Mouse (Mus musculus) right cerebral cortex, postnatal 4 days (tissue): Measurements from ENCODE around the gene Il5.
"Not testable (repeated sequence)": the region's sequence is repeated elsewhere in the genome, so short reads cannot be mapped to it uniquely, and the experiment has no call there.

Experiments used
- DNase-seq: peaks from one replicate; pipeline ENCODE4 v3.0.0-alpha.2; 2022

Il5 gene

DNA sequence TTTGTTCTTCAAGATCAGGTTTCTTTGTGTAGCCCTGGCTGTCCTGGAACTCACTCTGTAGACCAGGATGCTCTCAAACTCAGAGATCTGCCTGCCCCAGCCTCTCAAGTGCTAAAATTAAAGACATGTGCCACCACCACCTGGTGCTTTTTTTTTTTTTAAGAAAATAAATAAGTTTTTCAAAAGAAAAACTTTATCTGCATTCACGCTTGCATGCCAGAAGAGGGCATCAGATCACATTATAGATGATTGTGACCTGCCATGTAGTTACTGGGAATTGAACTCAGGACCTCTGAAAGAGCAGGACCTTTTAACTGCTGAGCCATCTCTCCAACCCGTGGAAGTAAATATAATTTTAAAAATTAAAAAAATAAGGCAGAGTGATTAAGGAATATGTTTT lies 24.7 kb downstream of the Il5 start:
- no peak for DNase-seq

DNA sequence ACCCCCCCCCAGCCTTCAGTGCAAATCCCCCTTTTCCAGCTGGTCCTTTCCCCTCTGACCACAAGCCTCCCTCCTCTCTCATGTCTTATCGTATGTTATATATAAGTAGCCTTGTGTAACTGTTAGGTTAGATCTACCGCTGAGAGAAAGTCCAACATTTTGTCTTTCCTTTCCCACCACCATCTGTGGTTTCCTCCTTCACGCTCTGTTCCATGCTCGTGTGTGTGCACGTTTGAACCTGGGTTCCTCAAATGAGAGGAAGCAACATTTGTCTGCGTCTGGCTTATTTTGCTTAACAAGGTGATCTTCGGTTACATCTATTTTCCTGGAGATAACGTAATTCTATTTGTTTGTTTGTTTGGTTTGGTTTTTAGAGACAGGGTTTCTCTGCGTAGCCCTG lies 27.4 kb downstream of the Il5 start:
- no peak for DNase-seq

DNA sequence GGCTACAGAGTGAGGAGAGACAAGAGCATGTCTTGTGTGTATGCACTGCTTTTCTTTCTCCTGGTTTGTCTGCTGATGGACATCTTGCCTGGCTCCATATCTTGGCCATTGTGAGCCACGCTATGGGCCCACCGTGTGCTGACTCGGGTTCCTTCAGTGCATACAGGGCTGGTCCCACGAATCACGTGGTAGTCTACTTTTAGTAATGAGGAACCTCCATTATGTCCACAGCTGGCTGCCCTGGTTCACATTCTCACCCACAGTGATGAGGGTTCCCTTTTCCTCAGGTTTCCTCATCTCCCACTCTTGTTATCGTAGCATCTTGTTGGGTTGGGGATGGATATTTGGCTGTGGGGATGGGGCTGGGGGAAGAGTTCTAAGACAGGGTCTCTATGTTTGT lies 28.0 kb downstream of the Il5 start:
- DNase-seq = no peak

DNA sequence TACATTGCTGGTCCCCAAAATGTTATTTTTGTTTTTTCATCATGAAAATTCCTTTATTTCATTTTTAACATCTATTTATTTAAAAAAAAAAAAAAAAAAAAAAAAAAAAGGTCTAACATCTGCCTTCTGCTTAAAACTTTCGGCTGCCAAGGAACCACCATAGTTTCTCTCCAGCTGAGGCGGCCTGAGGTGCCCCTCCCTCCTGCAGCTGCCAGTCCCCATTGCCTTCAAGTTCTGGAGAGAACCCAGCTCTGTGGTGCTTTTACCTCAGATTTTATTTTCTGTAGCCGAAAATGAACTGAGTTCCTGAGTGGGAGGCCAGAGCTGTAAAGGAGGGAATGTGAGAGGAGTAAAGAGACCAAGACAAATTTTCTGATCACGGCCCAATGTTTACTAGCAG lies 28.7 kb downstream of the Il5 start:
- DNase-seq = no peak

DNA sequence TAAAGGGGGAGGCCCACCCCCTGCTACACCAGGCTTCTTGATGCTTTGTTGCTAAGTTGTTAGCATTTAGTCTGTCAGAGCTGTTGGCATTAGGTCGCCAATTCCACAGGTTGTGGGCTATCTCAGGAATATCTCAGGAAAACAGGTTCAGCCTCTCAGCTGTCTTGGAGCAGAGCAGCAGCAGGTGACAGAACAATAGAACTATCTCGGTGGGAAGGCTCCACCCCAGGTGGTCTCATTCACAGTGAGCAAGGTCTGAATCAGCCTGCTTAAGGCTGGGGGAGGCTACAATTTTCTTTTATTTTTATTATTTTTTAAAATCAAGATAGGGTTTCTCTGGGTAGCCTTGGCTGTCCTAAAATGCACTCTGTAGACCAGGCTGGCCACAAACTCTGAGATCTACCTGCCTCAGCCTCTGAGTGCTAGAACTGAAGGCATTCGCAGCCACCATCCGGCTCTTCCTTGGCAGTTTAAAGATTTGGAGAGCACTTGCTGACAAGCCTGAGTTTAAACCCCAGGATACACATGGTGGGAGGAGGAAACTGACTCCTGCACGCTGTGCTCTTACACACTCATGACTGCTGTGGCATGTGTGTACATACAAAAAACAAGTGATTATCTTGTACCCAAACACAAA lies 29.2 kb downstream of the Il5 start:
- no peak for DNase-seq

DNA sequence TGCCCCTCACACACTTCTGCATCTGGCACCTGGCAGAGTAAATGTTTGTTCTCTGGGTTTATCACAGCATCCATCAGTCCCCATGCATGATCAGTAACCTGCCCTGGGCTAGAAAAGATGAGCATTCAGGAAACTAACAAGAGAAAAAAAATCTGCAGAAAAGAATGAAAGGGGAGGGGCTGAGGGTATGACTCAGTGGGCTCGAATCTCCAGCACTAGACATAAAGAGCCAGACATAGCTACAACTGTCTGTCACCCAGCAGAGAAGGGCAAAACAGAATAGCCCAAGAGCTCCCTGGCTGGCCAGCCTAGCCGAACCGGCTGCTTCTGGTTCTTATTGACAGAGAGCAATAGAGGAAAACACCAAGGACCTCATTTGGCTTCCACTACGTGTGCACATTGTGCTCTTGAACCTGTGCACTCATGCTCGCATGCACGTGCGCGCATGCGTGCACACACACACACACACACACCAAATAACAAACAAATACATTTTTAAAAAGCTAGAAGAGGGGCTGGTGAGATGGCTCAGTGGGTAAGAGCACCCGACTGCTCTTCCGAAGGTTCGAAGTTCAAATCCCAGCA lies 34.5 kb downstream of the Il5 start:
- no peak for DNase-seq

DNA sequence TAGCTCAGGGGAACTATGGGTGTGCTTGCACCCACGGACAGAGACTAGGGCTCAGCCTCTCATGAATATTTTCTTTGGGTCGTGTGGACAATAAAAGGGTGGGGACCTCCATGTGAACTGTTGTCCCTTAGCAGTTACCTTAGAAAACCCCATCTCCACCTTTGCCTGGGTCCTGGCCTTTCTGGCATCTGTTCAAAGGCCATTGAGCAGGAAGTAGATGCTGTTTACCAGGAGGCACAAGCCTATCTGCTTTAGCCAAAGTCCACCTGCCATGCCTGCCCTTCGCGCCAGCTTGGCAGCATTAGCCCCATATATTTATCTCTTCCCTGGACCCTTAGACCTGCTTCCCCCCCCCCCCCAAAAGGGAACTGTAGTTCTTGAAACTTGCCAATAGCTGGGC lies 37.0 kb downstream of the Il5 start:
- no peak for DNase-seq

DNA sequence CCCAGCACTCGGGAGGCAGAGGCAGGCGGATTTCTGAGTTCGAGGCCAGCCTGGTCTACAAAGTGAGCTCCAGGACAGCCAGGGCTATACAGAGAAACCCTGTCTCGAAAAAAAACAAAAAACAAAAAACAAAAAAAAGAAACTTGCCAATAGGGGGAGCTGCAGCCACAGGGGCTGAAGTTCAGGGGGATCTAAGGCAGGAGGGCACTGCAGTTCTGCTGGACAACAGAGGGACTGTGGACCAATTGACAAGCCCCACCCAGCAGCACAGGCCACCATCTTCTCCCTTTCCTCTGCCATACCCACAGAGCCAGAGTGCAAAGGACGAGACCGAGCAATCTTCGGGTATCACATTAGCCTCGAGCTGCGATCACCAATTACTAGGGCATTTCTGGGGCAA lies 37.4 kb downstream of the Il5 start:
- DNase-seq = not testable (repeated sequence)

DNA sequence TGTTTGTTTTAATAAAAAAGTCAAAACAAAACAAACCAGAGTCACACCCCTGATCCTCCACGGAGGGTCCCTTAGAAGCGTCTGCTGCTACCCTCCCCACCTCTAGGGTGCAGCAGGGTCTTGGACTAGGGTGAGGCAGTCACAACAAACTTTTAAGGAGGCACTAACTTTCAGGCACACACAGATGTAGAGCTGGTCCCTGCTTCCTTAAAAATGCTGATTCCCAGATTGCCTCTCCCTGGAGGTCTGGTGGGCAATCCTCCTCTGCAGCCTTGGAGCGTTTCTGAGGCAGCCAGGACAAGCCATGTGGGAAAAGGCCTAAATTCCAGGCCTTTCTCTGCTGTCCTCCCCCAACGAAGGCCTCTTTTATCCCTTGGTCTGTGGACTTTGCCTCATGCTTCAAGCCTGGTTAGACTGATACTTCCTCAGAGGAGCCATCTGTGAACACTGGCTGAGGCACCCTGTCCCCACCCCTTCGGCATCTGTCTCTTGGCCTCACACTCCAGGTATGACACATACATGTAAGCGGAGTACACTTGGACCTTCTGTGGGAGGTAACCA lies 38.3 kb downstream of the Il5 start:
- no peak for DNase-seq

DNA sequence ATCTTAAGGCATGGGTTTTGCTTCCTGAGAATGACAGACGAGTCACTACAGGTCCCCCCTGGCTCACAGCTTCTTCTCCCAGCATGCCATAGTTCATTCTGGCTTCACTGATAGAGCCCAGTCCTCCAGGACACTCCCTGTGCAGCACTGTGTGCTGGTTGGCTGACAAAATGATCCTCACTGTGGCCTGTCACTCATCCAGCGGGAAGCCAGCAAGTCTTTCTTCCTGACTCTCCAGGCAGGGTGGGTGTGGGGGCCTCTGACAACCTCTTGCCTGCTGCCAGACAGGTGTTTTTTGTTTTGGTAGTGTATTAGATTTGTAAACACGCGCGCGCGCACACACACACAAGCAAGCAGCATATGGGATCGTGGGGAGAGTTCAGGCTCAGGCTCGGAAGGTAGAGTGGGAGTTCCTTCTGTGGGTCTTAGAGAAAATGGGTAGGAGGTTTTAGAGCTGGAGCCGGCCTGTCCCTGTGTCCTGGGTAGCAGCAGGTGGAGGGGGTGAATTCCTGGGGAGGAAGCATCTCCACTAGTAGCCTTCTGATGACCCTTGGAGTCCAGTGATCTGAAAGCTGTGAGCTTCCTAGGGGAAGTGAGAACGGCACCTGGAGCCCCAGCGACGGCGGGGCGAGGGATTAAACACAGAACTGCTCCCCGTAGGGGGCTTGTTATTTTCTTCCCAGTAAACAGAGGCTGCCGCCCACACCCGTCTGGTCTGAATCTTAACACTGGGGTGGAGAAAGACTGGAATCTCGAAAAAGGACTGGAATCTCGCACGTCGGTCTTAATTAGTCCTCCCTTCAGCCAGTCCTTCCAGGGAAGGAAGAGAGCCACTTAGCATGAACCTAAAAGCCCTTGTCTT lies 39.2 kb downstream of the Il5 start:
- no peak for DNase-seq

DNA sequence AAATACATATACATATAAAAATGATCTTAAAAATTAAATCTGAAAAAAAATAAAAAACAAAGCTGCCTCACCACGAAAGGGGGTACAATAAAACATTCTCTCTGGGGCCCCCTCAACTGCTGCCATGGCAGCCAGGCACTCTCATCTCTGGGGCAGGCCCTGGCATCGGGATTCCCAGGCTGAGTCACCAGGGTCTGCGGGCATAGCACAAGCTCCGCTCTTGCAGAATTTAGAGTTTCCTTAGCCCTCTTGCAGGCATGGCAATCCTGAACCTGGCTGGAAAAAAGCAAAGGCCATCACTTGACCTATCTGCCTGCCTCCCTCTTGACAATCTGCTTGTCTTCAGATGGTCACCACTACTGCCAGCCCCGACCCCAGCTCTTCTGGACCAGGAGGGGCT lies 40.7 kb downstream of the Il5 start:
- no peak for DNase-seq

DNA sequence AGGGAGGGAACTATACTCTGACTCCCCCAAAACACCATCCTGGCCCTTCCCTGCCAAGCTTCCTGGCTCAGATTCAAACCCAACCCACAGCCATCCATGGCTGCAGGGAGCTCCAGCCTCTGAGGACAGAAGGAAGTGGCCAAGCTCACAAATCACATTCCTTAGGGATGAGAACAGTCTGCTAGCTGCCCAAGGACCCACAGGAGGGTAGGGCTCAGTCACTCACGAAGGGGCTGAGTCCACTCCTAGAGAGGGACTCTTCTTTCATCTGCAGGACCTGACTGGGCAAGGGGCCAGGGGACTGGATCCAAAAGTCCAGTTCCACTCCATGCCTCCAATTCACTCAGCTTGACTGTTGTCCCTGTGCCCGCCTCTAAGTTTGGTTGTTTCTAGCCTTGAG lies 41.2 kb downstream of the Il5 start:
- DNase-seq = peak; percentile 55

DNA sequence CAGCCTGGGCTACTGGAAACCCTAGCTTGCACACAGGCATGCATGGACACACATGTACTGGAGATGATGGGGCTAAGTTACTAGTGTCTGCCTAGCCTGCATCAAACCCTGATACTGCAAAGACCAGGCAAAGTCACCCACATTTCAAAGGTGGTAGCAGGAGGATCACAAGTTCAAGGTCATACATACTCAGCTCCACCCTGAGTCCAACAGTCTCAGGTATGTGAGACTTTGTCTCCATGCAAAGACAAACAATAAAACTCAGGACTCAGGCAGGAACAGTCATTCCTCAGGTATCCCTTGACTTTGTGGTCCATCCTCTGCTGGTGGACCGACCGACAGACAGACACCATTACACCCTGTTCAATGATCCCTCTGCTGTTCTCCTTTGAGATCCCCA lies 41.8 kb downstream of the Il5 start:
- DNase-seq = no peak

DNA sequence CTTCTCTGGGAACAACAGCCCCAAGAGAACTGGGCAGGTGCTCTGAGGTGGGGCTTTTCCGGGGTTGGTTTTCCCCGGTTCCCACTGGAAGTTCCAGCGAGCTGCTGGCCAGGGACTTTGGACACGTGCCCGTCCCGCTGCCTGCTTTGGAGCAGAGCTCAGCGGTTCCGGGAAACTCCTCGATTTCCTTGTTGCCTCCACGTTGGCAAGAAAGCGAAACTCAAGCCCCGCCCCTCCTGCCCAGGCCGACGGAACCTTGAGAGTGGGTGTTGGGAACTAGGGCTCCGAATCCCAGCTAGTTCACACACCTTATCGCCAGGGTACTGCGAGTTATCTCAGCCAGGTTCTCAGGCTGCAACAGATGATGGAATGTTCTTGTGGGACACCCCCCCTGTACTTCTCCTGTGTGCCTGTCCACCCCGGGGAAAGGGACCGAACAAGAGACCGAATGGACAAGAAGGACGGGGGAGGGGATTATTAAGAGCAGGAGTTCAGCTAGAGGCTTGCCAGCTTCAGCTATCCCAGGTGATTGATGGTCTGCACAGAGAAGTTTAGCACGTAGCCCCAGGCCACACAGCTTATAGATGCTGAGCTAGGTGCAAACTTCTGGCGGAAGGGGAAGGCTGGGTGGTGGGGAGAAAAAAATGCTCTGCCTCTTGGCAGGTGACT lies 42.4 kb downstream of the Il5 start:
- peak; percentile 50 for DNase-seq

DNA sequence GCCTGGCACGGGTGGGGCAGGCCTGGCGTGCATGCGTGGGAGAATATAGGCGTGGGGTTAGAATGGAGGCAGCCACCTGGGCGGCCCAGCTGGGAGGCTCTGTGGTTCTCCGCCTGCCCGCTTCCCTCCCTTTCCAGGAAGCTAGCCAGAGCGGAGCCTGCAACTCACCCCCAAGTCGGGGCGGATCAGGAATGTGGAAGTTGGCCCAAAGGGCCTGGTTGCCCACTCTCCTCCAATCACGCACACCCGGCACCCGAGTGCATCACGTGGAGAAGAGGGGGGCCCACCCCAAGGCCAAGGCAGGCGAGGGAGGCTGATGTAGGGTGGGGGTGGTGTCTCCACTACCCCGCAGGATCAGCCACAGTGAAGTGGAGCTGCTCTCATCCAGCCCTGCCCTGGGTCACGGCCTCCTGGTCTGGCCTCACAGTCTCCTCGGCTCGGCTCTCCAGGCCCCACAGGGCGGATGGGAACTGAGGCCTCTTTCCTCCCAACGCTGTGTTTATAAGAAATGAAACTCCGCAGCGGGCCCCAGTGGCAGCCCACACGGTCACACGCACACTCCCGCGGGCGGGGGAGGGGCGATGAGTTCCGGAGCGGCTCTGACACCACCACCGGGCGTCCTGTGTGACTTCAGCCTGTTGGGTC lies 43.0 kb downstream of the Il5 start:
- DNase-seq = peak; percentile 76

DNA sequence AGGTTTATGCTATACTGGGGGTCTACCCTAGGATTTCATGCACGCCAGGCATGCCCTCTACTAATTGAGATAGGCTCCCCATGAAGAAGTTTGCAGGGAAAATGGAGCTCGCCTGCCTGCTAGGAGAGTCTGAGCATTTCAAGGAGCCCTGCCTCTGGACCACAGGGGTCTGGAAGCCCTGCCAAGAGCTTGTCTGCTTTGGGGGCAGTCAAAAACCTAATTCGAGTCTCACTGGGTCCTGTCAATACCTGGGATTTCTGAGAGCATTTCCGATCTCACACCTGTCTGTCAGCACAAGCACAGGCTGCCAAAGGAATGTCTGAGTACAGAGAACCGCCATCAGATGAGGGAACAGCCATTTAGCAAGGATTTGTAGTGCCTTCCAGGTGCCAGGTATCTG lies 44.0 kb downstream of the Il5 start:
- no peak for DNase-seq

DNA sequence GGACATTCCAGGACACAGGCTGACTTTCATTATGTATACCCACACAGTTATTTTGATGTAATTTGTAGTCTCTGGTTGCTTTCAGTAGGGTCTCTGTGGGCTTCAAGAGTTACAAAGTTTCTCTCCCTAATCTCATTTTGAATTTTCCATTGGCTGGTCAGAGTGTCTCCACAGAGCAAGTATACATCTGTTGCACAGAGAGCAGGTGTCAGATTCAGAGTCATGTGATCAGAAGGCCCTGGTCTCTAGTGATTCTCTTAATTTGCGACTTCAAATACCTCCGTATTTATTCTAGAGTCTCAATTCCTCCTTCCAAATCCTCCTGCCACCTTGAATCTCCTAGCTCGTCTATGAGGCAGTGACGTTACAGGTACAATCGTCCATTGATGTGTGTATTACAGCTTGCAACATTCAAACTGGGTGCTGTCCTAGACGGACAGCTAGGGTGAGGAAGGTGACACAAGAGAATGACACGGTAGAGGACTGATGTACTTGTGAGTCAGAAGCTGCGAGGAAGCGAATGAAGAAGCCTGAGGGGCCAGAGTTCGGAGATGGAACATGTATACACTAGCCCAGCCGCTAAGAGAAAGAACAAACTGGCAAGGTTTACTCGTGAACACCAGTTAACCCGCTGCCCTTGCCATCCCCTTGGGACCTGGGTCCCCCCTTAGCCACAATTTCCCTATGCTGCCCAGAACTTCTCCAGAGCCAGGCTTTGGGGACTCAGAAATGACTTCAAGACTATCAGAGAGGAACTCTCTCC lies 48.0 kb downstream of the Il5 start:
- no peak for DNase-seq

DNA sequence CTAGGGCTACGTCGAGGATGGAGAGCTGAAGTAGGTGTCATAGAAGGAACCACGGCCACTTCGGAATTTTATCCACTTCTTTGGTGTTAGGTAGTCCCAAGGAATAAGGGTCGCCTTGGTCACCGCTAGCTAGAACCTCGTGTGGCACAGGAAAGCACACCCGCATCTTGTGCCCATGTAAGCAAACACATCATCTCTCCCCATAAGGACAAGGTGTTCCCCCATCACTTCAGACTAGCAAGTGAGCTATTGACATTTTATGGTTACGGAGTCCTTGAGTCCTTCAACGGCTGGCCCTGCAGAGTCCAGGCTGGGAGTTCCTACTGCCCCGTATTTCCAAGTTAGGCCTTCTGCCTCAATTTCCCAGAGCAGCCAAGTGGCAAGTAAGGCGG lies 48.6 kb downstream of the Il5 start:
- no peak for DNase-seq

DNA sequence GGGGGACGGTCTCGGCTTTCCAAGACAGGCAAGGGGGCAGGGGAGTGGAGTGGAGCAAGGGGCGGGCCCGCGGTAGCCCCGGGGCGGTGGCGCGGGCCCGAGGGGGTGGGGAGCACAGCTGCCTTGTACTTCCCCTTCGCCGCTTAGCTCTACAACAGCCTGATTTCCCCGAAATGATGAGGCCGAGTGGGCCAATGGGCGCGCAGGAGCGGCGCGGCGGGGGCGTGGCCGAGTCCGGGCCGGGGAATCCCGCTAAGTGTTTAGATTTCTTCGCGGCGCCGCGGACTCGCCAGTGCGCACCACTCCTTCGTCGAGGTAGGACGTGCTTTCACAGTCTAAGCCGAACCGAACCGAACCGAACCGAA lies 49.1 kb downstream of the Il5 start, which contains the start of gene Irf1:
TSS of gene Irf1 (plus strand) at position 255 of the 365 bp plus-strand sequence.
- DNase-seq = peak; percentile 83

DNA sequence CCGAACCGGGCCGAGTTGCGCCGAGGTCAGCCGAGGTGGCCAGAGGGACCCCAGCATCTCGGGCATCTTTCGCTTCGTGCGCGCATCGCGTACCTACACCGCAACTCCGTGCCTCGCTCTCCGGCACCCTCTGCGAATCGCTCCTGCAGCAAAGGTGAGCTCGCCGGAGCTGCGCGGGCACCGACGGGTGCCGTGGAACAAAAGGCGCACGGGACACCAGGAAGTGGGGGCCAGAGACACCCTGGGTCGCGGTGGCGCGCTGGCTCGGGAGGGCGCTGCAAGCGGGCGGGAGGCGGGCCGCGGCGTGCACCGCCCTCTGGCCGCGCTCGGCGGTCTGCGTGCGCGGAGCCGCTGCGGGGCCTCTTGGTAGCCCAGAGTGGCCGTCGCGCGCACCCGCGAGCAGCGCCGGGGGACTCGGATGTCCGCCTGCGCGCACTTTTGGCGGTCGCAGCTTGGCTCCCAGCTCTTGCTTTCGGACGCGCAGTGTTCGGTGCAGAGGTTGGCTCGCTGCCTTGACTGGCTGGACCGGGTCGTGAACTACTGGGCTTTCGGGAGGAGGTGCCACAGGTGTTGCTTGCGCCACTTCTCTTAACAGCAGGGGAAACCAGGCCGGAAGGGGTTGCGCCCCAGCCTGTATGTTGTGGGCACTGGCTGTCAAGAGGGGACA lies 49.7 kb downstream of the Il5 start:
- peak; percentile 64 for DNase-seq

DNA sequence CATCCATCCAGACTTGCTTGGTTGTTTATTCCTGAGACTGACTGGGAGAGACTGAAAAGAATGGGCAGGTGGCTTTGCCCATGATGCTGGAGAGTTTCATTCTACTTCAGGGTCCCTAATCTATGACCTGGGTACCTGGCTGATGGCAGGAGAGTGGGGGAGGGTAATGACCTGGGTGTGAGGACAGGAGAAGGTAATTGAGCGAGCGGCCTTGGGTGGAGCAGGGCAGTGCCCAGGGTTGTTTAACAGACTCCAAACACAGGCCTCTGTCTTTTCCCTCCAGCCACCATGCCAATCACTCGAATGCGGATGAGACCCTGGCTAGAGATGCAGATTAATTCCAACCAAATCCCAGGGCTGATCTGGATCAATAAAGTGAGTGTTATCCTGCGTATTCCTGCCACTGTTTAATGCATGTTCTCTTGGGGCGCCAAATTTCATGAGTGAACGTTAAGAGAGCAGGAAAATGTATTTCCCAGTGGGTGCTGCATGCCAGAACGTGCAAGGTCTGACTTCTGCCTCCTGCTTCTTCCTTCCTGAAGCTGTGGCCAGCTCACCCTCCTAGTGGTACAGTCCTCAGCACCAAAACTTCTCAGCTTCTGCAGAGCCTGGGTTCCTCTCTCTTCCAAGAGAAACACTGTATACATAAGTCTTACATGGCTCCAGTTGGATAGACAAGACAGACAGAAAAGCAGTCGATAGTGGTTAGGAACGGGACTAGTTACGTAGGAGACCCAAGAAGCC lies 50.6 kb downstream of the Il5 start:
- DNase-seq = no peak
